10 mouse cellular contexts compared by ENCODE assay signal in the genomic region with DNA sequence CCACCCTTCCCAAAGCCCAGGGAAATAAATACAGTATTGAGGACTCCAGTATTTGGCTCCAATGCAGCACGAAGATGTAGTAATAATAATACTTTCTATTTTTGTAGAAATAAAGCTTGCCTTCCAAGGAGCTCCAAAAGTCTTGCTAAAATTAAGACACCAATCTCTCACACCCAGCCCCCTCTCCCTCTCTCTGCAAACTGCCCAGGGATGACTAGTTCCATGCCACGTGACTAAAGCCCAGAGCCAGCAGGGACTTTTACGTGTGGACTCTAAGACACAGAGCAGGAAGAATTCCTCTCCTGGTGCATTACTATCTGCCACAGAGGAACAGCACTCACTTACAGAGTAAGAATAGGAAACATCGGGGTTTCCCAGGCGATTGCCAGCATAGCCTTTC.
A peak's percentile ranks its signal among the peaks of the same experiment; 100 is the strongest.
DNase-seq lines count a peak whose midpoint lies in the region; ATAC-seq and TF ChIP-seq lines count a peak whose summit lies in the region.
"Had no signal": no experiment of that assay in that cellular context is flagged by ENCODE, and none has a peak within 500 bp of the region (broad histone marks: within the 10 kb centered on the region; RNA-seq: fewer than 3 reads in every experiment).

No protein-coding gene starts in this region.

- peaks cover 11% of the 10 kb centered on the region for H3K4me1 ChIP-seq in olfactory bulb, adult 2 months (ENCODE audit: control insufficient read depth, insufficient read depth, low read length)
- H3K4me1 ChIP-seq: embryonic facial prominence, embryonic 15.5 days had no signal

- WGBS in olfactory bulb, adult 2 months: 30% methylated on average over 5 of the region's 5 CpGs

- no peak for TF ChIP-seq POLR2A in olfactory bulb, adult 2 months (IDR thresholded peaks at IDR 0.05; ENCODE audit: insufficient read depth, low read depth, low read length)

- ATAC-seq in monocyte, adult 5-6 weeks (replicated peaks; ENCODE audit: insufficient number of reproducible peaks, low FRiP score, low TSS enrichment, poor library complexity, severe bottlenecking): no peak

- H3K27ac ChIP-seq in layer of hippocampus, adult 2 months: peak overlapping the region; percentile 86
- peak overlapping the region; percentile 87 for H3K27ac ChIP-seq in olfactory bulb, adult 2 months (ENCODE audit: insufficient read depth, low read depth, low read length)
- H3K27ac ChIP-seq: embryonic facial prominence, embryonic 15.5 days; macrophage had no signal

- no peak for TF ChIP-seq CTCF in layer of hippocampus, adult 2 months (conservative IDR thresholded peaks at IDR 0.05)
- TF ChIP-seq CTCF in olfactory bulb, adult 2 months (IDR thresholded peaks at IDR 0.05; ENCODE audit: insufficient read depth, low read depth, low read length): no peak

- intact Hi-C loops in left cerebral cortex, postnatal 10 days (cut with DNase I): no loop called here

- peak; percentile 32 to 33 for DNase-seq in layer of hippocampus, adult 2 months (ENCODE audit: low spot score in 2 of 2)
- no peak for DNase-seq in layer of hippocampus, postnatal 10 days (ENCODE audit: low spot score in 2 of 2)
- peak; percentile 59 to 77 for DNase-seq in frontal cortex, postnatal 36 days (ENCODE audit: low spot score in 2 of 2)
- DNase-seq in left cerebral cortex, postnatal 10 days (ENCODE audit: extremely low spot score in 1 of 2, low spot score in 2 of 2): peak; percentile 53 to 57
- no peak for DNase-seq in adipocyte (ENCODE audit: low spot score)
- no peak for DNase-seq in spleen, adult 18-20 months

- H3K4me3 ChIP-seq in layer of hippocampus, adult 2 months: peak overlapping the region; percentile 8; the same call in 1 of the 2 replicates
- no peak overlapping the region for H3K4me3 ChIP-seq in olfactory bulb, adult 2 months (ENCODE audit: insufficient read depth, low read depth, low read length)
- H3K4me3 ChIP-seq: embryonic facial prominence, embryonic 15.5 days had no signal

Comparison
In these comparisons a context has a peak if more than half of its experiments do, and no peak if none do; other contexts are left out.
1. DNase-seq: peak in layer of hippocampus, adult 2 months (2 of 2), frontal cortex, postnatal 36 days (2 of 2) and left cerebral cortex, postnatal 10 days (2 of 2); none in layer of hippocampus, postnatal 10 days (0 of 2), adipocyte (single experiment) and spleen, adult 18-20 months (0 of 2).